Mouse (Mus musculus) ES-E14 (cell line): ENCODE results near the gene Ctsa.

ENCODE experiments used
- CHD2 ChIP-seq: IDR thresholded peaks from 2 replicates; pipeline ENCODE4 v1.6.1; 2014; ENCODE audit warnings: mild to moderate bottlenecking, low read depth, low read length, inconsistent platforms
- HCFC1 ChIP-seq: IDR thresholded peaks from 2 replicates; pipeline ENCODE4 v1.6.1; 2012; ENCODE audit warnings: low read length, inconsistent platforms, borderline replicate concordance; ENCODE audit not compliant: insufficient read depth
- MAFK ChIP-seq: IDR thresholded peaks from 2 replicates; pipeline ENCODE4 v1.6.1; 2014; ENCODE audit warnings: mild to moderate bottlenecking, low read depth, low read length, inconsistent platforms; ENCODE audit not compliant: insufficient read depth
- ZNF384 ChIP-seq: IDR thresholded peaks from 2 replicates; pipeline ENCODE4 v1.6.1; 2012; ENCODE audit warnings: low read depth, low read length, inconsistent platforms

DNA sequence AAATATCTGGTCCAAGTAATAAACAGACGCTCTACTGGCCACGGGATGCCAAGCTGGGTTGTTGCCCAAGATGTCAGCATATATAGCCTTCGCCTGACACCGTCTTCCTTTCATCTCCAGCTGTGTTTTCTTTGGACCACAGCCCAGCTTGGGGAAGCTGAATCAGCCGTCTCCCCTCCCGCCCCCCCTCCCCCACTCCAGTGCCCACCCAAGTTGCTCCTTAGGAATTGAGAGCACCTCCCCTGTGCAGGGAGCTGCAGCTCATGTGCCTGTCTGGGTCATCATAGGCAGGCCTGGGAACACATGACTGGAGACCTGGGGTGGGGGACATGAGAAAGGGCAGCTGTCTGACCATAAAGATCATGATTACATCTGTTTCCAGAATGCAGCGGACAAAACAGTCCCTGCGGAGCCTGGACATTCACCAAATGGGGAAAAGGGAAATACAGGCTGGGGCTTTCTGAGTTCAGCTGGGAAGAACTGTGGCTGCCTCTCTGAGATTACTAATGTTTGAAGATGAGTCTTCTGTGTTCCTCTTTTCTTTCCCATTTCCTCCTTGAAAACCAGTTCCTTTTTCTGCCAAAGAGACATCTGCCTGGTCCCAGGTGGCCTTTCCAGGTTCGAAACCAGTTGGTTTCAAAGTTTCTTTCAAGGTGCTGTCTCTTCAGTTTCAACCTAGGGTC lies 29.6 kb downstream of the Ctsa start:
- TF ChIP-seq ZNF384 (no peak), CHD2 (no peak), MAFK (no peak), HCFC1 (no peak)
